In the genomic region with DNA sequence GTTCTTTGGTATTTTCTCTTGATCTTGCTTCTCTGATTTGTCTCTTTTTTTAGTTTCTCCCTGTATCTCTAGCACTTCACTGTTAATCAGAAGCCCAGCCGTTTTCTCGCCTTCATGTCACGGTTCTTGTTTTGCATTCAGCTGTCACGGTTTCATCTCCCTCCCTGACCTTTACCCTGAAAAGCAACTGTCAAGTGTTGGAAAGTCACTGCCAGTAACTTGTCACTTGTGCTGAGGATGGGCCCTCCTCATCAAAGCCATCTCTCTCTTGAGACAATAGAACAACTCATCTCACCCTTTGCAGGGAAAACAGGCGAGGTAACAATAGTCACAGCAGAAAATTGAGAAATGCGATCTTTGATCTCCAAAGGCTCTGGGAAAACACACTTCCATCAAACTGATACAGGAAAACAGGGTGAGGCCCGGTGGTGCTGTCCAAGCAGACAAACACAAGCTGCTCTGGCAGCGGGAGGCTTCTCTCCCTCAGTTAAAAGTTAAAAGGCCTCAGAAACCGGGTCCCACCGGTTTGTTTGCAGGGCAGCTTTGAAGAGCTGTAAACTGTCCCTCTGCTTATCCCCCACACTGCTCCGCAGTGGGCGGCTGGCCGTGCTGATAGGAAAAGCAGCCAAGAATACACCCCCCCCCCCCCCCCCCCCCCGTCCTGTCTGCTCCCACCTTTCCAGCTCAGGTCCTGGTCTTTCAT, we compare ENCODE assay signal across 10 mouse cellular contexts.
DNase-seq lines count a peak whose midpoint lies in the region; ATAC-seq lines count a peak whose summit lies in the region.
"Had no signal": no experiment of that assay in that cellular context is flagged by ENCODE, and none has a peak within 500 bp of the region (broad histone marks: within the 10 kb centered on the region; RNA-seq: fewer than 3 reads in every experiment).

No protein-coding gene starts in this region.

- peak overlapping the region; percentile 45 for H3K4me2 ChIP-seq in heart, embryonic 11.5 days
- no peak overlapping the region for H3K4me2 ChIP-seq in forebrain, embryonic 16.5 days (ENCODE audit: low read length)
- H3K4me2 ChIP-seq in liver, embryonic 15.5 days: peak overlapping the region; percentile 63

- 0 out of 2 replicates have a peak overlapping the region, but pooled peaks have one; percentile 22 for H3K9ac ChIP-seq in heart, embryonic 11.5 days (ENCODE audit: low read depth, low read length)
- no peak overlapping the region for H3K9ac ChIP-seq in forebrain, embryonic 16.5 days (replicated peaks; ENCODE audit: low read depth, low read length)
- H3K9ac ChIP-seq in liver, embryonic 15.5 days: peak overlapping the region; percentile 38; the same call in 1 of the 2 replicates

- DNase-seq in heart, postnatal 36 days: no peak
- peak; percentile 34 for DNase-seq in R1 (ENCODE audit: low read depth, low spot score)
- no peak for DNase-seq in B cell, adult 2 months
- no peak for DNase-seq in right cerebral cortex, adult 18-20 months
- no peak for DNase-seq in testis, postnatal 14 days (ENCODE audit: low spot score)
- DNase-seq: kidney, postnatal 14 days; lung, adult 2 months had no signal

- H3K36me3 ChIP-seq in heart, embryonic 11.5 days (ENCODE audit: control insufficient read depth, insufficient read depth, low read length): no peaks in the 10 kb centered on the region
- H3K36me3 ChIP-seq in forebrain, embryonic 16.5 days (ENCODE audit: control insufficient read depth, insufficient read depth): no peaks in the 10 kb centered on the region
- no peaks in the 10 kb centered on the region for H3K36me3 ChIP-seq in liver, embryonic 15.5 days (replicated peaks)

- H3K4me1 ChIP-seq in heart, embryonic 11.5 days (ENCODE audit: control insufficient read depth, insufficient read depth, low read length): peaks cover 10% of the 10 kb centered on the region
- peaks cover 11% of the 10 kb centered on the region for H3K4me1 ChIP-seq in forebrain, embryonic 16.5 days (replicated peaks; ENCODE audit: control insufficient read depth, insufficient read depth, low read length)
- H3K4me1 ChIP-seq in liver, embryonic 15.5 days (replicated peaks): peaks cover 39% of the 10 kb centered on the region

- H3K27me3 ChIP-seq in heart, embryonic 11.5 days (ENCODE audit: control insufficient read depth, insufficient read depth, low read length): no peaks in the 10 kb centered on the region; the same call in 1 of the 2 replicates
- H3K27me3 ChIP-seq in forebrain, embryonic 16.5 days (replicated peaks; ENCODE audit: control insufficient read depth, insufficient read depth, low read length): no peaks in the 10 kb centered on the region
- H3K27me3 ChIP-seq in liver, embryonic 15.5 days: no peaks in the 10 kb centered on the region

- H3K4me3 ChIP-seq in heart, embryonic 11.5 days (ENCODE audit: low read depth, low read length): no peak overlapping the region
- H3K4me3 ChIP-seq in forebrain, embryonic 16.5 days (replicated peaks; ENCODE audit: low read length): no peak overlapping the region
- H3K4me3 ChIP-seq in liver, embryonic 15.5 days (replicated peaks): peak overlapping the region; percentile 31

- intact Hi-C loops in heart, postnatal 36 days (cut with DNase I): no loop called here

- ATAC-seq in heart, embryonic 11.5 days (replicated peaks; ENCODE audit: insufficient number of reproducible peaks, low FRiP score, low TSS enrichment): peak; percentile 54; the same call in 1 of the 2 replicates
- 0 out of 2 replicates have a peak, but pooled peaks have one; percentile 29 for ATAC-seq in forebrain, embryonic 16.5 days
- ATAC-seq in liver, embryonic 15.5 days (ENCODE audit: insufficient read depth): peak; percentile 72

- no peak overlapping the region for H3K27ac ChIP-seq in heart, embryonic 11.5 days (ENCODE audit: low read depth, low read length)
- no peak overlapping the region for H3K27ac ChIP-seq in forebrain, embryonic 16.5 days (ENCODE audit: low read length)
- peak overlapping the region; percentile 86 for H3K27ac ChIP-seq in liver, embryonic 15.5 days (replicated peaks)

- WGBS in heart, embryonic 11.5 days (ENCODE audit: insufficient replicate concordance): 6% methylated on average over 13 of the region's 14 CpGs
- 15% methylated on average over 14 of the region's 14 CpGs for WGBS in forebrain, embryonic 16.5 days
- 16% methylated on average over 14 of the region's 14 CpGs for WGBS in liver, embryonic 15.5 days (ENCODE audit: insufficient replicate concordance)

- H3K9me3 ChIP-seq in heart, embryonic 11.5 days (replicated peaks; ENCODE audit: control insufficient read depth, low read length): no peaks in the 10 kb centered on the region
- no peaks in the 10 kb centered on the region for H3K9me3 ChIP-seq in forebrain, embryonic 16.5 days (ENCODE audit: control insufficient read depth, low read length)
- no peaks in the 10 kb centered on the region for H3K9me3 ChIP-seq in liver, embryonic 15.5 days (replicated peaks)
